Mouse (Mus musculus) intestine, postnatal 0 days (tissue): ENCODE data around the gene Pih1d1. TPM values are rescaled to one million over a fixed set of nuclear protein-coding genes. Genes with fewer than 3 reads are reported as not detected.

Source experiments
- ATAC-seq: fragments of 200-750 bp; cut with Nextera tagmentation; 2 replicates; pipeline ENCODE4 v1.8.0; 2017; ENCODE audit warnings: mild to moderate bottlenecking, moderate TSS enrichment, moderate library complexity
- H3K27ac ChIP-seq: fragments of 300-500 bp; sonication (generic); 2 replicates; pipeline ENCODE4 v1.5.1; 2014; ENCODE audit warnings: mild to moderate bottlenecking, low read depth, low read length, moderate library complexity
- H3K27me3 ChIP-seq: fragments of 300-500 bp; sonication (generic); replicated peaks from 2 replicates; pipeline ENCODE4 v1.6.1; 2014; ENCODE audit warnings: low read length, mixed read lengths; ENCODE audit not compliant: control insufficient read depth, insufficient read depth
- H3K36me3 ChIP-seq: fragments of 300-500 bp; sonication (generic); 2 replicates; pipeline ENCODE4 v1.6.1; 2014; ENCODE audit warnings: mild to moderate bottlenecking, moderate library complexity; ENCODE audit not compliant: control insufficient read depth, insufficient read depth
- H3K4me1 ChIP-seq: fragments of 300-500 bp; sonication (generic); replicated peaks from 2 replicates; pipeline ENCODE4 v1.6.1; 2014; ENCODE audit warnings: antibody characterized with exemption, low read length, mixed read lengths; ENCODE audit not compliant: control insufficient read depth, insufficient read depth
- H3K4me2 ChIP-seq: fragments of 300-500 bp; sonication (generic); replicated peaks from 2 replicates; pipeline ENCODE4 v1.6.1; 2014; ENCODE audit warnings: low read depth, mild to moderate bottlenecking, moderate library complexity
- H3K4me3 ChIP-seq: fragments of 300-500 bp; sonication (generic); 2 replicates; pipeline ENCODE4 v1.5.1; 2014; ENCODE audit warnings: low read depth, low read length
- H3K9ac ChIP-seq: fragments of 300-500 bp; sonication (generic); 2 replicates; pipeline ENCODE4 v1.6.1; 2014; ENCODE audit warnings: mild to moderate bottlenecking, low read depth, low read length
- H3K9me3 ChIP-seq: fragments of 300-500 bp; sonication (generic); 2 replicates; pipeline ENCODE4 v1.6.1; 2016; ENCODE audit warnings: mixed run types; ENCODE audit not compliant: control insufficient read depth
- CTCF ChIP-seq: sonication (generic); IDR thresholded peaks from 2 replicates; pipeline ENCODE4 v1.5.1; 2016; ENCODE audit warnings: low read depth, mild to moderate bottlenecking, control low read depth, antibody characterized with exemption, moderate library complexity
- WGBS: fragments of 180-500 bp; shearing (Covaris S2); extraction: QIAGEN DNeasy Blood & Tissue Kit; methylation state at CpG from one replicate; pipeline ENCODE4 v1.1.7; 2014; 5-methylcytosine and 5-hydroxymethylcytosine counted together
- polyA plus RNA-seq: library from polyadenylated mRNA; unstranded; fragments of >200 nt; fragmentation: Nextera tagmentation; extraction: Ambion mirVana; gene quantifications from 2 replicates; pipeline ENCODE4 v1.2.1, GENCODE M21; 2015

The Pih1d1 gene
- polyA plus RNA-seq, 1 experiment from 2014 or later = 64.7 TPM

- Histone ChIP-seq H3K9me3 (no peaks in the 10 kb centered on the region), H3K27ac (no peak overlapping the region), H3K4me3 (no peak overlapping the region; the same call in 1 of the 2 replicates), H3K4me2 (peak overlapping the region; percentile 56), H3K4me1 (0 out of 2 replicates have a peak, but pooled peaks cover 3% of the 10 kb centered on the region), H3K36me3 (no peaks in the 10 kb centered on the region), H3K27me3 (peaks cover 81% of the 10 kb centered on the region), H3K9ac (no peak overlapping the region)
- 14% methylated on average over 11 of the region's 11 CpGs for WGBS
- ATAC-seq = peak; percentile 8; the same call in 1 of the 2 replicates
- peak; percentile 14; the same call in 1 of the 2 replicates for TF ChIP-seq CTCF
Measured at GRCm38 (mm10) chr7:45182606-45183005, 28.5 kb downstream of the Pih1d1 start.

DNA sequence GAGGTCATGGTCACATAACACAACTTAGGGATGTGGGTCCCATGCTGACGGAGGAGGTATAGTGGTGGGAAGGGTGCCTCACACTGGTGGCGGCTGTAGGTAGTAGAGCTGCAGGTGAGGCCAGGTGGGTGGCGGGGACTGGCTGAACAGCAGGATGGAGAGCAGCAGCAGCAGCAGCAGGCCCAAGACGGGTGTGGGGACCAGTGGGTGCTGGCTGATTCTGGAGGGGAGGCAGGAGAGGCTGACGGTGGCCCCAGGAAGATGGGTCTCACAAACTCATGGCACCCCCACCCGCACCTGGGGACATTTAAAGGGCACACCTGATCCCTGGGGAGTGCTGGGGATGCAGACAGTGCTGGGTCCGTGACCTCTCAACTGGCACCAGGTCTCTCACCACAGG, 29.6 kb downstream of the Pih1d1 start:
- TF ChIP-seq CTCF = no peak
- H3K4me1 ChIP-seq = 0 out of 2 replicates have a peak, but pooled peaks cover 3% of the 10 kb centered on the region
- peaks cover 73% of the 10 kb centered on the region for H3K27me3 ChIP-seq
- 60% methylated on average over 7 of the region's 7 CpGs for WGBS
- H3K4me3 ChIP-seq = no peak overlapping the region
- no peak overlapping the region for H3K27ac ChIP-seq
- no peaks in the 10 kb centered on the region for H3K9me3 ChIP-seq
- H3K36me3 ChIP-seq = no peaks in the 10 kb centered on the region
- no peak for ATAC-seq
- H3K9ac ChIP-seq = no peak overlapping the region
- H3K4me2 ChIP-seq = no peak overlapping the region

GRCm38 (mm10) chr7:45185921-45186320, 31.8 kb downstream of the Pih1d1 start:
- no peak overlapping the region for H3K4me3 ChIP-seq
- H3K4me1 ChIP-seq = 0 out of 2 replicates have a peak, but pooled peaks cover 3% of the 10 kb centered on the region
- TF ChIP-seq CTCF = no peak
- H3K36me3 ChIP-seq = no peaks in the 10 kb centered on the region
- H3K9ac ChIP-seq = no peak overlapping the region
- H3K9me3 ChIP-seq = no peaks in the 10 kb centered on the region
- ATAC-seq = no peak
- H3K27ac ChIP-seq = no peak overlapping the region
- H3K4me2 ChIP-seq = no peak overlapping the region
- peaks cover 68% of the 10 kb centered on the region for H3K27me3 ChIP-seq
- WGBS = 70% methylated on average over 7 of the region's 7 CpGs

GRCm38 (mm10) chr7:45189600-45189999, 35.5 kb downstream of the Pih1d1 start:
- H3K27ac ChIP-seq = no peak overlapping the region
- H3K4me1 ChIP-seq = no peaks in the 10 kb centered on the region
- H3K9ac ChIP-seq = no peak overlapping the region
- no peaks in the 10 kb centered on the region for H3K36me3 ChIP-seq
- ATAC-seq = no peak
- no peak overlapping the region for H3K4me2 ChIP-seq
- WGBS = 45% methylated on average over 16 of the region's 16 CpGs
- H3K27me3 ChIP-seq = peaks cover 37% of the 10 kb centered on the region
- no peak for TF ChIP-seq CTCF
- H3K9me3 ChIP-seq = no peaks in the 10 kb centered on the region
- no peak overlapping the region for H3K4me3 ChIP-seq

DNA sequence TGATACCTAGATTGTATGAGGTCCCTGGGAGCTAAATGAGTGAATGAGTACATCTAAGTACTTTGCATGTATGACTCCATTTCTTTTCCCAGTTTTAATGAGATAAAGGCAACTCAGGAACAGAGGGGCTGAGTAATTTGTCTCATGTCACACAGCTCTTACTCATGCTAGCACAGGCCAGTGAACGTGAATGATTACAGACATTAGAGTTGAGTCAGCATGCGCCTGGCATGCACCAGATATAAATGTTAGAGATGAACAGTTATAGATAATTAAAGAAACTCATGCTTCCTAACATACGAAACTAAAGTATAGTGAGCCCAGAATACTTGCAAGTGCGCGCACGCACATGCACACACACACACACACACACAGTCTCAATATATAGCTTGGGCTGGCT, 36.1 kb downstream of the Pih1d1 start:
- 85% methylated on average over 6 of the region's 6 CpGs for WGBS
- Histone ChIP-seq H3K36me3 (no peaks in the 10 kb centered on the region), H3K9me3 (no peaks in the 10 kb centered on the region), H3K4me1 (no peaks in the 10 kb centered on the region), H3K9ac (no peak overlapping the region), H3K27me3 (peaks cover 31% of the 10 kb centered on the region), H3K27ac (no peak overlapping the region), H3K4me3 (no peak overlapping the region), H3K4me2 (no peak overlapping the region)
- no peak for ATAC-seq
- TF ChIP-seq CTCF = no peak

DNA sequence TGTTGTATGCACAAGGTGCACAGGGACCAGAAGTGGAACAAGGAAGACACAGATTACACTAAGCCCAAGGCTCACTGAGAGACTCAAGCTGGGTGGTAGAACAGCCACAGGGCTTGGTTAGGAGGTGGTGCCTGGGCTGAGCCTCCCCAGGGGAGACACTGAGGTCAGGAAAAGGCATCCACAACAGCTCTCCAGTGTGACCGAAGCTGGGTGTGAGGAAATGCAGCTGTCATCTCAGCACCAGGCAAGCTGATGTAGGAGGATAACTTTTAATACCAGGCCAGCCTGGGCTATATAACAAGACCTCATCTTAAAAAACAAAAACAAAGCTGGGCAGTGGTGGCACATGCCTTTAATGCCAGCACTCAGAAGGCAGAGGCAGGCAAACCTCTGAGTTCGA, 37.1 kb downstream of the Pih1d1 start:
- 65% methylated on average over 2 of the region's 2 CpGs for WGBS

More for the DNA sequence above, 37.1 kb downstream of the Pih1d1 start:
- ATAC-seq = no peak
- peaks cover 28% of the 10 kb centered on the region; the same call in 1 of the 2 replicates for H3K27me3 ChIP-seq
- H3K36me3 ChIP-seq = no peaks in the 10 kb centered on the region
- H3K9me3 ChIP-seq = no peaks in the 10 kb centered on the region
- H3K4me3 ChIP-seq = no peak overlapping the region
- H3K4me2 ChIP-seq = no peak overlapping the region
- no peak for TF ChIP-seq CTCF
- no peak overlapping the region for H3K27ac ChIP-seq
- H3K9ac ChIP-seq = no peak overlapping the region
- no peaks in the 10 kb centered on the region for H3K4me1 ChIP-seq
